Mouse (Mus musculus) liver, embryonic 11.5 days (tissue): ENCODE measurements around the gene Ccdc27. TPM values are rescaled to one million over a fixed set of nuclear protein-coding genes. Genes with fewer than 3 reads are reported as not detected.
A peak's percentile ranks its signal among the peaks of the same experiment; 100 is the strongest.

ENCODE experiments used
- ATAC-seq: fragments of 200-750 bp; cut with Nextera tagmentation; replicated peaks from 2 replicates; pipeline ENCODE4 v1.8.0; 2017; ENCODE audit warnings: moderate number of reproducible peaks, mild to moderate bottlenecking, moderate TSS enrichment, moderate library complexity; ENCODE audit not compliant: low FRiP score
- DNase-seq: peaks from one replicate; pipeline ENCODE4 v3.0.0-alpha.2; 2017; ENCODE audit warnings: low spot score
- H3K27ac ChIP-seq: fragments of 300-500 bp; sonication (generic); 2 replicates; pipeline ENCODE4 v1.5.1; 2014; ENCODE audit warnings: mild to moderate bottlenecking, low read depth, low read length, control low read depth
- H3K27me3 ChIP-seq: fragments of 300-500 bp; sonication (generic); replicated peaks from 2 replicates; pipeline ENCODE4 v1.6.1; 2014; ENCODE audit warnings: low read length, mixed read lengths; ENCODE audit not compliant: control insufficient read depth, insufficient read depth
- H3K36me3 ChIP-seq: fragments of 300-500 bp; sonication (generic); 2 replicates; pipeline ENCODE4 v1.6.1; 2014; ENCODE audit warnings: mild to moderate bottlenecking, low read length, moderate library complexity, mixed read lengths; ENCODE audit not compliant: control insufficient read depth, insufficient read depth
- H3K4me1 ChIP-seq: fragments of 300-500 bp; sonication (generic); replicated peaks from 2 replicates; pipeline ENCODE4 v1.6.1; 2014; ENCODE audit warnings: low read length, mixed read lengths; ENCODE audit not compliant: control insufficient read depth, insufficient read depth
- H3K4me2 ChIP-seq: fragments of 300-500 bp; sonication (generic); 2 replicates; pipeline ENCODE4 v1.6.1; 2014; ENCODE audit warnings: mild to moderate bottlenecking, control low read depth, moderate library complexity
- H3K4me3 ChIP-seq: fragments of 300-500 bp; sonication (generic); 2 replicates; pipeline ENCODE4 v1.5.1; 2014; ENCODE audit warnings: low read depth, low read length, control low read depth
- H3K9ac ChIP-seq: fragments of 300-500 bp; sonication (generic); 2 replicates; pipeline ENCODE4 v1.6.1; 2014; ENCODE audit warnings: low read depth, low read length, control low read depth
- H3K9me3 ChIP-seq: fragments of 300-500 bp; sonication (generic); 2 replicates; pipeline ENCODE4 v1.6.1; 2016; ENCODE audit warnings: low read length, inconsistent platforms, mixed read lengths; ENCODE audit not compliant: control insufficient read depth
- WGBS: fragments of 180-500 bp; shearing (Covaris S2); extraction: QIAGEN DNeasy Blood & Tissue Kit; methylation state at CpG from one replicate; pipeline ENCODE4 v1.1.7; 2014; 5-methylcytosine and 5-hydroxymethylcytosine counted together
- polyA plus RNA-seq: library from polyadenylated mRNA; unstranded; fragments of >200 nt; fragmentation: Nextera tagmentation; extraction: Ambion mirVana; gene quantifications from 2 replicates; pipeline ENCODE4 v1.2.1, GENCODE M21; 2014

The Ccdc27 gene
- polyA plus RNA-seq, 1 experiment from 2014 or later = 0.08 TPM

DNA sequence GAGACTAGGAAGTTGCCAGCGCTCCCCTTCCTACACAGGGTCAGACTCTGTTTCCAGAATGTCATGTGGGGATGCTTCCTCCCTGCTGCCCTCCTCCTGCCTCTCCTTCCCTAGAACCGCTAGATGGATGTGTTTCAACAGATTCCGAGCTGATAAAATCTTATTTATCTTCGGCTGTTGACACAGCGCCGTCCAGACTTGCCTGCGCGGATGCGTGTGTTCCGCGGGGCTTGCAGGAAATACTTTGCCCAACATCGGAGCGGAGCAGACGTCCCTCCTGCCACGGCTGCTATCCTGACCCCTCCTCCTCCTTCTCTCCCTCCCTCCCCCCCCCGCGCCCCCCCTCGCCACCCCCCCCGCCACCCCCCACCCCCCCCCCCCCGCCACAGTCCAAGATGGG is 29.0 kb upstream of the Ccdc27 start:
- H3K9me3 ChIP-seq = no peaks in the 10 kb centered on the region
- H3K4me3 ChIP-seq = no peak overlapping the region
- H3K9ac ChIP-seq = no peak overlapping the region
- H3K4me1 ChIP-seq = no peaks in the 10 kb centered on the region
- 3% methylated on average over 15 of the region's 20 CpGs for WGBS
- no peaks in the 10 kb centered on the region for H3K36me3 ChIP-seq
- no peak for DNase-seq
- no peak for ATAC-seq
- no peak overlapping the region for H3K4me2 ChIP-seq
- H3K27me3 ChIP-seq = peaks cover 32% of the 10 kb centered on the region
- no peak overlapping the region for H3K27ac ChIP-seq

DNA sequence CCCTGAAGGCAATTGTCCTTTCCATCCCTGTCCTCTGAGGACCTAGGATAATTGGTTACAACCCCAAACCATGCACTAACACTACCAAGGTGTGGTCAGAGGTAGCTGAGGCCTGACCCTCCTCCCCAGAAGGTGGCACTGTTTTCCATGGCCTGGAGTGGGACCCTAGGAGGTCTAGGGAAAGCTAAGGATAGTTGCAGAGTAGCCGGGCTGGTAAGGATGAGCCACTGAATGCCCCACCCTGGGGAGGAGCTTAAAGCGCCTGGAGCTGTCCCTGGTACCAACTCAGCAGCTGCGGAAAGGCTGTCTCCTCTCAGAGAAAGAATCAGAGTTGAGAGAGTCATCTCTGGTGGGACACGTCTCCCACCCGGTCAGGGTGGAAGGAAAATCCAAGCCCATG is 28.4 kb upstream of the Ccdc27 start:
- Histone ChIP-seq H3K27ac (no peak overlapping the region), H3K4me2 (no peak overlapping the region), H3K4me1 (no peaks in the 10 kb centered on the region), H3K9ac (no peak overlapping the region), H3K9me3 (no peaks in the 10 kb centered on the region), H3K36me3 (no peaks in the 10 kb centered on the region), H3K4me3 (no peak overlapping the region), H3K27me3 (peaks cover 32% of the 10 kb centered on the region)
- ATAC-seq = no peak
- WGBS = 2% methylated on average over 5 of the region's 5 CpGs
- peak; percentile 47 for DNase-seq

DNA sequence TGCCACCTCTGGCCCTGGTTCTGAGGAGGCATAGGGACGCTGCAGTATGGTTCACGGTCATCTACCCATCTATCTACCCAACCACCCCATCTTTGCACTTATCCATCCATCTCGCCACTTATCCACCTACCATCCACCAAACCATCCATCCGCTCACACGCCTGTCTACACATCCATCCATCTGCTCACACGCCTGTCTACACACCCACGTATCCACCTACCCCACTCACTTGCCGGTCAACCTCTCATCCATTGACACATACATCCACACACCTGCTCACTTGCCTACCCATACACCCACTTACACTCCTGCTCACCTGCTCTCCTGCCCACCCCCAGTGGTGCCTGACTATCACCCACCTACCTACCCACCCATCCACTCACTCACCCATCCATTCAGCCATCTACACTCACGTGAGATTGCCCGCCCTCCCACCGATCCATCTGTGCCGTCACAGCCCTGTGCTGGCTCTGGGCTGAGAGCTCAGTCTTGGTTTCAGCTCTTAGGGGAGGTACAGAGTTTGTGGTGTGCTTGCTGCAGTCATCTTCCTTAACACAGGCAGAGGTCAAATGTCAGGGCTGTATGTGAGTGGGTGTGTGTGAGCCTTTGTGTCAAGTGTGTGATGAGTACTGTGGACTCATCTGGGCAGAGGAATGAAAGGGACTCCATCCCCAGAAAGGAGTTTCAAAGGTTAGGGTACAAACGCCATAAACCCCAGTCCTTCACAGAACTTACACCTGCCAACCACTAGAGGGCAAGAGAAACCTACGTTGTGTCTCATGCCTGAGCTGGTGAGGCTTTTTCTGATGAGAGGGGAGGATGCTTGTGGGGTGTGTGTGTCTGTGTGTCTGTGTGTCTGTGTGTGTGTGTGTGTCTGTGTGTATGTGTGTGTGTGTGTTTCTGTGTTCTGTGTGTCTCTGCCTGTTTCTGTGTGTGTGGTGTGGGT is 22.6 kb upstream of the Ccdc27 start:
- Histone ChIP-seq H3K4me3 (no peak overlapping the region), H3K4me2 (no peak overlapping the region), H3K9me3 (no peaks in the 10 kb centered on the region), H3K27ac (no peak overlapping the region), H3K4me1 (no peaks in the 10 kb centered on the region), H3K36me3 (no peaks in the 10 kb centered on the region), H3K27me3 (peaks cover 4% of the 10 kb centered on the region), H3K9ac (no peak overlapping the region)
- WGBS = 60% methylated on average over 14 of the region's 14 CpGs
- ATAC-seq = peak; percentile 40; the same call in 1 of the 2 replicates
- no peak for DNase-seq

DNA sequence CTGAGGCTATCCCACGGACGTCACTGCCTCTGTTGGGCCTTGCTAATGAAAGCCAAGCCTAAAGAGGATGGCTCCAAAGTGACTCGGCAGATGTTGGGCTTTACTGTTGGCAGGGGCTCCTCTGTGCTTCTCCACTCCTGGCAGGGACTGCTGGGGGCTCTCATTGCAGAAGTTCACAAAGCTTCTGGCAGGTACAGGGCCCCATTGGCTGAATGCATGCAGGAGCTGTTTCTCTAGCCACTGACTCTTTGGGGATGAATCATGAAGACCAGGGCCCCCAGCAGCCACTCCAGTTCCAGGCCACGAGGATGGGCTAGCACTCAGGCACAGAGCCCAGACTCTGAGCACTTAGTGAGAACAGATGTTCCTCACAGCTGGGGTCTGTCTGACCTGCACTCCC is 15.2 kb upstream of the Ccdc27 start:
- H3K4me1 ChIP-seq = no peaks in the 10 kb centered on the region
- no peak for DNase-seq
- no peaks in the 10 kb centered on the region for H3K36me3 ChIP-seq
- H3K9me3 ChIP-seq = no peaks in the 10 kb centered on the region
- no peak overlapping the region for H3K4me2 ChIP-seq
- WGBS = 61% methylated on average over 4 of the region's 4 CpGs
- no peak overlapping the region for H3K9ac ChIP-seq
- ATAC-seq = no peak
- H3K4me3 ChIP-seq = no peak overlapping the region
- H3K27me3 ChIP-seq = peaks cover 3% of the 10 kb centered on the region; the same call in 1 of the 2 replicates
- H3K27ac ChIP-seq = no peak overlapping the region

DNA sequence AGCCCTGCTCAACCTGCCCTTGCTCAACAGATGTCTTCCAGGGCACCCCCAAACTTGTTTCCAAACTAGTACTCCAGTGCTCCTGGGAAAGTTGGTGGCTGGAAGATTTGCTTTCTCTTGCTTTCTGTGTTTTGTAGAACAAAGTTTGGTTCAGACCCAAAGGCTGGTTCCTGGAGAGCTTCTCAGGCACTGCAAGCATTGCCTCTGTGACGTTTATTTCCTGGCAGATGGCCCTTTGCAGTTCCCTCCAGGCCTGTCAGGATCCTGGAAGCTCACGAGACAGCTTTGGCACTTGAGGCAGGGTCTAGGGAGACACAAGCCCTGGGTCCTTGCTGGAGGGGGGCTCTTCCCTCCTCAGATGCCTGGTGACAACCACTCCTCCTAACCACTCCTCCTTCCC is 14.2 kb upstream of the Ccdc27 start:
- Histone ChIP-seq H3K4me2 (no peak overlapping the region), H3K4me1 (no peaks in the 10 kb centered on the region), H3K9me3 (no peaks in the 10 kb centered on the region), H3K4me3 (no peak overlapping the region), H3K36me3 (no peaks in the 10 kb centered on the region), H3K9ac (no peak overlapping the region), H3K27me3 (peaks cover 3% of the 10 kb centered on the region; the same call in 1 of the 2 replicates), H3K27ac (no peak overlapping the region)
- DNase-seq (no peak), ATAC-seq (no peak)
- WGBS = 37% methylated on average over 2 of the region's 2 CpGs

DNA sequence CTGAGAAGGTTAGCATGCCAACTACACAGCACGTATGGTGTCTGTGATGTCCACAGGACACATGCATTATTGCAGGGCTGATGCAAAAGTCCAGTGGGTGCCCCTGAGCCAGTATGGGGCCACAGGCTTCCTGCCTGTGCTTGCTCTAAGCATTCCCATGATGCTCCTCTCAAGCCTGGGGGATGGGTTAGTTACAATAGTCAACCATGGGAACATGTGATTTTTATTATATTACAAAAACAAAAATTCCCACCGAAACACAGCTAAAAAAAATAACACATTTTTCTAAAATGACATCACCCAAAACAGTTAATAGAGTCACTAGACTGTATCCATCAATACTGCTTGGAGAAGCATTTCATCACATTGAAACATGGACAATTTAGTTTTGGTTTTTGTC is 13.6 kb upstream of the Ccdc27 start:
- no peak for ATAC-seq
- 77% methylated on average over 2 of the region's 2 CpGs for WGBS

DNA sequence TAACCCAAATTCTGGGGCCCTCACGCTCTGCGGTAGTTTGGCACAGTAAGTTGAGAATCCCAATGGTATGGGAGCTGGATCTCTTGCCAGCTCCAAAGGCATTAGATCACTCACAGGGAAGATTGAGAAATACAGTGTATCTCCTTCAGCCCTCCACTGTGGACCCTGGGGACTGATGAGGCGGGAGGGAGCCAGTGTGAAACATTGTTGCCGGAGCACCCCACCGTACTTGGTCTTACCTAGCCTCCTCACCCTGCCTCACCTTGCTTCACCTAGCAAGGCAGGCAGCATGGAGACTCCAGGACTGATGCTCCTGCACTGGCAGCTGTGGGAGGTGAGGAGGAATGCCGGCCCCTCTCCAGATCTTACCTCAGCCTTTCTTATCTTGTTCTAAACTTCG is 13.0 kb upstream of the Ccdc27 start:
- Histone ChIP-seq H3K4me3 (no peak overlapping the region), H3K4me2 (no peak overlapping the region), H3K36me3 (no peaks in the 10 kb centered on the region), H3K9me3 (no peaks in the 10 kb centered on the region), H3K27me3 (peaks cover 3% of the 10 kb centered on the region; the same call in 1 of the 2 replicates), H3K9ac (no peak overlapping the region), H3K27ac (no peak overlapping the region), H3K4me1 (no peaks in the 10 kb centered on the region)
- no peak for ATAC-seq
- DNase-seq = no peak
- 78% methylated on average over 7 of the region's 7 CpGs for WGBS

More for the DNA sequence above, 13.6 kb upstream of the Ccdc27 start:
- no peak overlapping the region for H3K4me3 ChIP-seq
- H3K36me3 ChIP-seq = no peaks in the 10 kb centered on the region
- H3K9me3 ChIP-seq = no peaks in the 10 kb centered on the region
- no peak overlapping the region for H3K27ac ChIP-seq
- no peak overlapping the region for H3K9ac ChIP-seq
- H3K4me1 ChIP-seq = no peaks in the 10 kb centered on the region
- H3K4me2 ChIP-seq = no peak overlapping the region
- DNase-seq = no peak
- H3K27me3 ChIP-seq = peaks cover 3% of the 10 kb centered on the region; the same call in 1 of the 2 replicates

DNA sequence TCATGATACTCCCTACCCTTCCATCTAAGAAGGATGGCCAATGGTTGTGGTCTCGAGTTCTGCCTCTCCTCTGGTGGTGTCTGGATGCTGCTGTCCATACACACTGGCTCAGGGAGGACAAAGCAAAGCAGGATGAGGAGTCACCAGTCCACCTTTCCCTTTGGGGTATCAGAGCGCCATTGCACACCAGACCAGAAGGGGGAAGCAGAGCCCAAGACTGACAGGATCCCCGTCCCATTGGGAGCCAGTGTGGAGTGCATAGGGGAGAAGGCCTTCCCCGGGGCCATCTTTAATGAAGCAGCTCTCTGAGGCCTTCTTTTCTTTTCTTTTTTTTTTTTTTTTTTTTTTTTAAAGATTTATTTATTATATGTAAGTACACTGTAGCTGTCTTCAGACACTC is 10.6 kb upstream of the Ccdc27 start:
- H3K27me3 ChIP-seq = peaks cover 3% of the 10 kb centered on the region; the same call in 1 of the 2 replicates
- no peak overlapping the region for H3K4me2 ChIP-seq
- no peaks in the 10 kb centered on the region for H3K9me3 ChIP-seq
- H3K4me3 ChIP-seq = no peak overlapping the region
- DNase-seq (no peak), ATAC-seq (no peak)
- H3K4me1 ChIP-seq = no peaks in the 10 kb centered on the region
- 44% methylated on average over 4 of the region's 4 CpGs for WGBS
- no peak overlapping the region for H3K27ac ChIP-seq
- H3K36me3 ChIP-seq = no peaks in the 10 kb centered on the region
- H3K9ac ChIP-seq = no peak overlapping the region

DNA sequence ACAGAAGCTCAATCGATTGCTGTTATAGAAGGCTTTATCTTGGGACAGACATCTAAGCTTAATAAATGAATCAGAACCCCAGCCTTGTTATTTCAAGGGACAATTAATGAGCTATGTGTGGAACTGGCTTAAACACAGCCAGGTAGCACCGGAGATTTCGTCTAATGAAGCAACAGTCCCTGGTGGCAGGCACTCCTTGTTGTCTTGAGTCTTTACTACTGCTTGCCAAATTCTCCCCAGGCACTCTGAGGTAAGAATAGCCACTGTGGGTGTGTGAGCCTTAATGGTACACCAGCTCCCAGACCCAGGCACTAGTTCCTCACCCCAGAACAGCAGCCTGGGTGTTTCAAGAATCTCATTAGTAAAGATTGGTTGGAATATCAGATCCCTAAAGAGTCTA is 8.9 kb upstream of the Ccdc27 start:
- Histone ChIP-seq H3K27ac (no peak overlapping the region), H3K9ac (no peak overlapping the region), H3K4me2 (no peak overlapping the region), H3K27me3 (no peaks in the 10 kb centered on the region; the same call in 1 of the 2 replicates), H3K4me1 (no peaks in the 10 kb centered on the region), H3K9me3 (no peaks in the 10 kb centered on the region), H3K4me3 (no peak overlapping the region), H3K36me3 (no peaks in the 10 kb centered on the region)
- ATAC-seq (no peak), DNase-seq (no peak)
- WGBS = 94% methylated on average over 3 of the region's 3 CpGs
